Comparison of ENCODE assay signal across 8 mouse cellular contexts in the genomic region with DNA sequence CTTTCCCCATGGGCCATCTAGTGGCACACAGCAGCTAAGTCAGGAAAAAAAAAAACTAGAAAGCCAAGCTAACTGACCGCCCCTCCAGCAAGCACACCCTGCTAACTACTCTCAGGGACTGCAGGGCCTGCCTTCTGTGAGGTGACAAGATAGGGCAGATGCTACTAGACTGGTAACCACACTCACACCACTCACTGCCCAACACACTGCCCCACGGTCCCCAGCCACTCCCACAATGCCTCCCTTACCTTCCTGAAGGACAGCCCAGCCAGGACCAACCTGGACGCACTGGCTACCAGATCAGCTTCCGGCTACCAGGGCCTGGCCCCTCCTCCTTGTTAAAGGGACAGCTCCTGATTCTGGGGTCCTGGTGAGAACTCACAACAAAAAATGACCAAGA. TPM values are rescaled to one million over a fixed set of nuclear protein-coding genes. Genes with fewer than 3 reads are reported as not detected.
DNase-seq lines count a peak whose midpoint lies in the region; ATAC-seq lines count a peak whose summit lies in the region.

No protein-coding gene starts in this region.

- peak overlapping the region; percentile 16; the same call in 1 of the 2 replicates for H3K4me3 ChIP-seq in neural tube, embryonic 11.5 days (ENCODE audit: low read depth, low read length)
- peak overlapping the region; percentile 35 for H3K4me3 ChIP-seq in heart, embryonic 11.5 days (ENCODE audit: low read depth, low read length)
- H3K4me3 ChIP-seq in kidney, embryonic 15.5 days (replicated peaks), result peak overlapping the region; percentile 34
- peak overlapping the region; percentile 26 for H3K4me3 ChIP-seq in midbrain, embryonic 16.5 days (ENCODE audit: low read depth, low read length)

- H3K9ac ChIP-seq in neural tube, embryonic 11.5 days (ENCODE audit: low read length), result no peak overlapping the region
- peak overlapping the region; percentile 56; the same call in 1 of the 2 replicates for H3K9ac ChIP-seq in heart, embryonic 11.5 days (ENCODE audit: low read depth, low read length)
- 0 out of 2 replicates have a peak overlapping the region, but pooled peaks have one; percentile 18 for H3K9ac ChIP-seq in kidney, embryonic 15.5 days
- peak overlapping the region; percentile 21; the same call in 1 of the 2 replicates for H3K9ac ChIP-seq in midbrain, embryonic 16.5 days (ENCODE audit: low read depth, low read length)

- H3K4me1 ChIP-seq in neural tube, embryonic 11.5 days (ENCODE audit: control insufficient read depth, insufficient read depth, low read length), result no peaks in the 10 kb centered on the region
- H3K4me1 ChIP-seq in heart, embryonic 11.5 days (ENCODE audit: control insufficient read depth, insufficient read depth, low read length), result peaks cover 3% of the 10 kb centered on the region; the same call in 1 of the 2 replicates
- peaks cover 8% of the 10 kb centered on the region; the same call in 1 of the 2 replicates for H3K4me1 ChIP-seq in kidney, embryonic 15.5 days
- no peaks in the 10 kb centered on the region for H3K4me1 ChIP-seq in midbrain, embryonic 16.5 days (ENCODE audit: control insufficient read depth, insufficient read depth, low read length)

- ATAC-seq in neural tube, embryonic 11.5 days (ENCODE audit: insufficient read depth, low FRiP score, low TSS enrichment), result no peak
- ATAC-seq in heart, embryonic 11.5 days (replicated peaks; ENCODE audit: insufficient number of reproducible peaks, low FRiP score, low TSS enrichment), result no peak
- ATAC-seq in kidney, embryonic 15.5 days (replicated peaks; ENCODE audit: low FRiP score), result peak; percentile 57
- no peak for ATAC-seq in midbrain, embryonic 16.5 days
- ATAC-seq in activated CD4-positive, CD25-positive, alpha-beta regulatory T cell, adult 4 months, result no peak

- 0 out of 2 replicates have a peak, but pooled peaks cover 3% of the 10 kb centered on the region for H3K9me3 ChIP-seq in neural tube, embryonic 11.5 days (ENCODE audit: control insufficient read depth, low read length)
- H3K9me3 ChIP-seq in heart, embryonic 11.5 days (replicated peaks; ENCODE audit: control insufficient read depth, low read length), result no peaks in the 10 kb centered on the region; the same call in 1 of the 2 replicates
- peaks cover 4% of the 10 kb centered on the region; the same call in 1 of the 2 replicates for H3K9me3 ChIP-seq in kidney, embryonic 15.5 days (replicated peaks)
- H3K9me3 ChIP-seq in midbrain, embryonic 16.5 days (replicated peaks; ENCODE audit: control insufficient read depth, low read length, poor library complexity, severe bottlenecking), result no peaks in the 10 kb centered on the region

- H3K4me2 ChIP-seq in neural tube, embryonic 11.5 days (ENCODE audit: low read depth), result peak overlapping the region; percentile 25; the same call in 1 of the 2 replicates
- H3K4me2 ChIP-seq in heart, embryonic 11.5 days, result peak overlapping the region; percentile 47
- peak overlapping the region; percentile 49 for H3K4me2 ChIP-seq in kidney, embryonic 15.5 days
- H3K4me2 ChIP-seq in midbrain, embryonic 16.5 days (ENCODE audit: low read length), result peak overlapping the region; percentile 38

- DNase-seq in neural tube, embryonic 11.5 days (ENCODE audit: low spot score), result no peak
- no peak for DNase-seq in neural tube, embryonic 10.5 days (ENCODE audit: extremely low spot score, low spot score)
- no peak for DNase-seq in layer of hippocampus, adult 18-20 months (ENCODE audit: low spot score in 2 of 2)
- no peak for DNase-seq in cerebellum, adult 11-12 months

- no peaks in the 10 kb centered on the region for H3K36me3 ChIP-seq in neural tube, embryonic 11.5 days (ENCODE audit: control insufficient read depth, insufficient read depth, low read length)
- no peaks in the 10 kb centered on the region for H3K36me3 ChIP-seq in heart, embryonic 11.5 days (ENCODE audit: control insufficient read depth, insufficient read depth, low read length)
- H3K36me3 ChIP-seq in kidney, embryonic 15.5 days, result no peaks in the 10 kb centered on the region
- H3K36me3 ChIP-seq in midbrain, embryonic 16.5 days (ENCODE audit: control insufficient read depth, insufficient read depth, low read length), result no peaks in the 10 kb centered on the region

- H3K27me3 ChIP-seq in neural tube, embryonic 11.5 days (ENCODE audit: control insufficient read depth, insufficient read depth, low read length), result no peaks in the 10 kb centered on the region
- H3K27me3 ChIP-seq in heart, embryonic 11.5 days (ENCODE audit: control insufficient read depth, insufficient read depth, low read length), result peaks cover 13% of the 10 kb centered on the region
- peaks cover 4% of the 10 kb centered on the region; the same call in 1 of the 2 replicates for H3K27me3 ChIP-seq in kidney, embryonic 15.5 days
- H3K27me3 ChIP-seq in midbrain, embryonic 16.5 days (ENCODE audit: control insufficient read depth, insufficient read depth, low read depth, low read length), result 0 out of 2 replicates have a peak, but pooled peaks cover 8% of the 10 kb centered on the region

- 7% methylated on average over 4 of the region's 4 CpGs for whole genome bisulfite sequencing in neural tube, embryonic 11.5 days
- WGBS in heart, embryonic 11.5 days (ENCODE audit: insufficient replicate concordance), result 6% methylated on average over 4 of the region's 4 CpGs
- 2% methylated on average over 4 of the region's 4 CpGs for WGBS in kidney, embryonic 15.5 days
- WGBS in midbrain, embryonic 16.5 days, result 3% methylated on average over 4 of the region's 4 CpGs

- H3K27ac ChIP-seq in neural tube, embryonic 11.5 days (ENCODE audit: low read depth, low read length), result no peak overlapping the region
- H3K27ac ChIP-seq in heart, embryonic 11.5 days (ENCODE audit: low read depth, low read length), result no peak overlapping the region
- H3K27ac ChIP-seq in kidney, embryonic 15.5 days, result no peak overlapping the region
- no peak overlapping the region for H3K27ac ChIP-seq in midbrain, embryonic 16.5 days (ENCODE audit: low read length)

RNA-seq across cellular contexts. Expression of a gene that starts 5.6 kb away (rescaled TPM):
- 5.3 and 5.9 TPM in 2 replicates for polyA plus RNA-seq in neural tube, embryonic 11.5 days (2014; fragmentation: Nextera tagmentation; extraction: Ambion mirVana)
- polyA plus RNA-seq in heart, embryonic 11.5 days (2014; fragmentation: Nextera tagmentation; extraction: Ambion mirVana), result 6.6 and 8.6 TPM in 2 replicates
- polyA plus RNA-seq in kidney, embryonic 15.5 days (2015; fragmentation: Nextera tagmentation; extraction: Ambion mirVana), result 11.2 and 14.4 TPM in 2 replicates
- 5.1 and 5.6 TPM in 2 replicates for polyA plus RNA-seq in midbrain, embryonic 16.5 days (2015; fragmentation: Nextera tagmentation; extraction: Ambion mirVana)
- total RNA-seq in layer of hippocampus, adult 18-20 months (2021), result 1 to 10 TPM; 7.5 to 8.0 TPM
- not detected for polyA plus RNA-seq in activated CD4-positive, CD25-positive, alpha-beta regulatory T cell, adult 4 months (2017; shearing (Covaris generic))

RNA-seq across cellular contexts. Expression of a gene that starts 9.3 kb away (rescaled TPM):
- not detected in 2 replicates for polyA plus RNA-seq in neural tube, embryonic 11.5 days (2014; fragmentation: Nextera tagmentation; extraction: Ambion mirVana)
- 0.18 TPM in 1 of 2 replicates, not detected in the other for polyA plus RNA-seq in heart, embryonic 11.5 days (2014; fragmentation: Nextera tagmentation; extraction: Ambion mirVana)
- polyA plus RNA-seq in kidney, embryonic 15.5 days (2015; fragmentation: Nextera tagmentation; extraction: Ambion mirVana), result not detected in 2 replicates
- polyA plus RNA-seq in midbrain, embryonic 16.5 days (2015; fragmentation: Nextera tagmentation; extraction: Ambion mirVana), result 0.36 TPM in 1 of 2 replicates, not detected in the other
- total RNA-seq in layer of hippocampus, adult 18-20 months (2021), result under 1 TPM; 0.33 to 0.69 TPM
- polyA plus RNA-seq in activated CD4-positive, CD25-positive, alpha-beta regulatory T cell, adult 4 months (2017; shearing (Covaris generic)), result not detected

RNA-seq across cellular contexts. Expression of a gene that starts 35.5 kb away (rescaled TPM):
- 29.9 and 31.2 TPM in 2 replicates for polyA plus RNA-seq in neural tube, embryonic 11.5 days (2014; fragmentation: Nextera tagmentation; extraction: Ambion mirVana)
- polyA plus RNA-seq in heart, embryonic 11.5 days (2014; fragmentation: Nextera tagmentation; extraction: Ambion mirVana), result 0.11 TPM in 1 of 2 replicates, not detected in the other
- not detected in 2 replicates for polyA plus RNA-seq in kidney, embryonic 15.5 days (2015; fragmentation: Nextera tagmentation; extraction: Ambion mirVana)
- 22.5 and 23.2 TPM in 2 replicates for polyA plus RNA-seq in midbrain, embryonic 16.5 days (2015; fragmentation: Nextera tagmentation; extraction: Ambion mirVana)
- total RNA-seq in layer of hippocampus, adult 18-20 months (2021), result not detected
- polyA plus RNA-seq in activated CD4-positive, CD25-positive, alpha-beta regulatory T cell, adult 4 months (2017; shearing (Covaris generic)), result not detected

RNA-seq across cellular contexts. Expression of a gene that starts 36.4 kb away (rescaled TPM):
- 33.3 and 33.6 TPM in 2 replicates for polyA plus RNA-seq in neural tube, embryonic 11.5 days (2014; fragmentation: Nextera tagmentation; extraction: Ambion mirVana)
- 28.7 and 30.0 TPM in 2 replicates for polyA plus RNA-seq in heart, embryonic 11.5 days (2014; fragmentation: Nextera tagmentation; extraction: Ambion mirVana)
- 50.8 and 60.0 TPM in 2 replicates for polyA plus RNA-seq in kidney, embryonic 15.5 days (2015; fragmentation: Nextera tagmentation; extraction: Ambion mirVana)
- polyA plus RNA-seq in midbrain, embryonic 16.5 days (2015; fragmentation: Nextera tagmentation; extraction: Ambion mirVana), result 28.7 and 30.6 TPM in 2 replicates
- 10 to 100 TPM; 55.8 to 56.5 TPM for total RNA-seq in layer of hippocampus, adult 18-20 months (2021)
- 1 to 10 TPM; 3.8 to 4.7 TPM for polyA plus RNA-seq in activated CD4-positive, CD25-positive, alpha-beta regulatory T cell, adult 4 months (2017; shearing (Covaris generic))

RNA-seq across cellular contexts. Expression of a gene that starts 43.9 kb away (rescaled TPM):
- polyA plus RNA-seq in neural tube, embryonic 11.5 days (2014; fragmentation: Nextera tagmentation; extraction: Ambion mirVana), result 2.9 and 4.9 TPM in 2 replicates
- polyA plus RNA-seq in heart, embryonic 11.5 days (2014; fragmentation: Nextera tagmentation; extraction: Ambion mirVana), result 1.6 and 2.1 TPM in 2 replicates
- polyA plus RNA-seq in kidney, embryonic 15.5 days (2015; fragmentation: Nextera tagmentation; extraction: Ambion mirVana), result 9.4 and 9.7 TPM in 2 replicates
- polyA plus RNA-seq in midbrain, embryonic 16.5 days (2015; fragmentation: Nextera tagmentation; extraction: Ambion mirVana), result 2.0 and 2.3 TPM in 2 replicates
- 10 to 100 TPM in 1 of 2 experiments, 1 to 10 TPM in 1; 7.8 to 11.8 TPM for total RNA-seq in layer of hippocampus, adult 18-20 months (2021)
- polyA plus RNA-seq in activated CD4-positive, CD25-positive, alpha-beta regulatory T cell, adult 4 months (2017; shearing (Covaris generic)), result 1 to 10 TPM; 4.7 to 7.2 TPM

Comparison
In these comparisons a context has a peak if more than half of its experiments do, and no peak if none do; other contexts are left out.
1. RNA of a gene that starts 35.5 kb away (polyA plus RNA-seq): 29.9 to 31.2 TPM in neural tube, embryonic 11.5 days and 22.5 to 23.2 TPM in midbrain, embryonic 16.5 days; 0.11 TPM in heart, embryonic 11.5 days, not detected in kidney, embryonic 15.5 days and not detected in activated CD4-positive, CD25-positive, alpha-beta regulatory T cell, adult 4 months; every median in the first group is over 10 times any median in the second.
2. Peak in every context shown above with its lines, with median percentiles within 50 percentile points of each other: H3K4me2 ChIP-seq and H3K4me3 ChIP-seq.